Mouse (Mus musculus) lung, adult 2 months (tissue): ENCODE measurements around the gene Zfp688.

Experiments used
- CTCF ChIP-seq: fragments of 200-500 bp; IDR thresholded peaks from 2 replicates; pipeline ENCODE4 v1.5.1; 2011; ENCODE audit warnings: mild to moderate bottlenecking, low read length, control low read depth; ENCODE audit not compliant: insufficient read depth
- POLR2A ChIP-seq: fragments of 200-500 bp; IDR thresholded peaks from 2 replicates; pipeline ENCODE4 v1.6.1; 2011; ENCODE audit warnings: low read depth, mild to moderate bottlenecking, control low read depth, low read length, borderline replicate concordance; ENCODE audit errors: extremely low read depth

DNA sequence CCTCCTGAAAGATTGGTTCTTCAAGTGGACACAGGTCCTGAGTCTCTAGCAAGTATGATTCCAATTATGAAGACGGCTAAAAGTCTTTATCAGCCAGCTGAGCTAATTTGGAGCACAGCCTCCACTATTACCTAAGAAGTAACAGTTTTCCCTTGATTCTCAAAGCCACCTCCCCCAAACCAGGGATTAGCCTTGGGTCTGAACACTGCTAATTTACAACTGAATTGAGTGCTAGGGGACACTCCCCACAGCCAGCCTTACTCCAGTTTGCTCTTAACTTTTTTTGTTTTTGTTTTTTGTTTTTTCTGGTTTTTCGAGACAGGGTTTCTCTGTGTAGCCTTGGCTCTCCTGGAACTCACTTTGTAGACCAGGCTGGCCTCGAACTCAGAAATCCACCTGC, 43.3 kb upstream of the Zfp688 start:
- no peak for TF ChIP-seq POLR2A
- TF ChIP-seq CTCF, result no peak
